Mouse (Mus musculus) bone marrow, adult 2 months (tissue): ENCODE results near the gene Tlr5.

Experiments
- CTCF ChIP-seq: fragments of 200-500 bp; IDR thresholded peaks from 2 replicates; pipeline ENCODE4 v1.5.1; 2011; ENCODE audit warnings: low read length, control low read depth; ENCODE audit not compliant: control insufficient read depth, insufficient read depth
- POLR2A ChIP-seq: fragments of 200-500 bp; IDR thresholded peaks from 2 replicates; pipeline ENCODE4 v1.6.1; 2011; ENCODE audit warnings: low read depth, mild to moderate bottlenecking, control low read depth, low read length, borderline replicate concordance; ENCODE audit not compliant: control insufficient read depth

GRCm38 (mm10) chr1:182972240-182972639 is 17.7 kb downstream of the Tlr5 start:
- TF ChIP-seq CTCF (no peak), POLR2A (no peak)
